Mouse (Mus musculus) layer of hippocampus, postnatal 36 days (tissue): ENCODE measurements around the gene Gm20075. TPM values are rescaled to one million over a fixed set of nuclear protein-coding genes. Genes with fewer than 3 reads are reported as not detected.
"Not testable (repeated sequence)": the region's sequence is repeated elsewhere in the genome, so short reads cannot be mapped to it uniquely, and the experiment has no call there.

Source experiments
- DNase-seq, 2 experiments: peaks; one replicate each; pipeline ENCODE4 v3.0.0; 2022
- total RNA-seq, 2 experiments: library from RNA; stranded (reverse); gene quantifications; 2 replicates each; pipeline ENCODE4 v1.2.3; 2021

The Gm20075 gene
- total RNA-seq, result 10 to 100 TPM; 21.3 to 24.8 TPM

DNA sequence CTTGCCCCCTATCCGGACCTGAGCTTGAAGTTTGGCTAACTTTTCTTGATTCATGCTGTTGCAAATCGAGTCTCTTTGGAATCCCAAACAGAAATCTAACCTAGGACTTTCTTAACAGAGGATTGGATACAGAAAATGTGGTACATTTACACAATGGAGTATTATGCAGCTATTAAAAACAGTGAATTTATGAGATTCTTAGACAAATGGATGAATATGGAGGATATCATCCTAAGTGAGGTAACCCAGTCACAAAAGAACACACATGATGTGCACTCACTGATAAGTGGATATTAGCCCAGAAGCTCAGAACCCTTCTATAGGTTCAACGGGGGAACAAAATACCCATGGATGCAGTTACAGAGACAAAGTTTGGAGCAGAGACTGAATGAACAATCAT is at the start of gene Gm20075:
Gene Gm20075, minus strand, starts transcription at position 101 of the 400 bp plus-strand sequence.
- not testable (repeated sequence) for DNase-seq

DNA sequence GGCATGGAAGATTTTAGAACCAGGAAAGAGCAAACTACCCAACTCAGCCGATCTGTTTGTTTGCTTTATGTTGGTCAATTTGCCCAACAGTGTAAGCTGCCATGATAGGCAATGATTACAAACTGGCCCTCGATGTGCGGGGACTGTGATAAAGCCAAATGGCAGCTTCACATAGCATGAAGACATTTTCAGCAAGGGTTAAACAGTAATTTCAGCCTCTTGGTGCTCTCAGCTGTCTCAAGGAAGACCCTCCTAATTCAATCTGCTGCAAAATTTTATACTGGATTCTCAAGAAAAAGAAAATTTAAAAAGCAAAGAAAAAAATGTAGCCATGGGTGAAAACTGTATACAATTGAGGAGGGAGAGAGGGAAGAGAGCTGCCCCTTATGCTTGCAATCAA is 47.9 kb upstream of the Gm20075 start:
- DNase-seq, result no peak

DNA sequence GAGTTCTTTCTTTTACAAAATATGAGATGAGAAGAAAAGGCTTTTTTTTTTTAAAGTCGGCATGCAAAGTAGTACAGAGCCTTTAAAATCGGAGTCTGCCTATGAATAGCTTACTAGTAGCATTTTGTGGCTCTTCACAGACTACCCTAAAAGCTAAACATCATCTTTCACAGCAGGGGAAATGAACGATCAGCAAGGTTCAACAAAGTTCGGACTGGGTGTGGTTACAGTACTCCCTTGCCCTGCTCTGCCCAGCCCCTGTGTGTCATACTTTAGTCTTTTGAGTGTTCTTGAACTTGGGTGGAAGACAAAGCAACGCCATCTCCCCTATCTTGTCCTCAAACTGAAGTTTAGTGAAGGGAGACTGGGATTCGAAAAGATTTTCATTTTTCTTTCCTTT is 45.5 kb upstream of the Gm20075 start:
- no peak for DNase-seq

DNA sequence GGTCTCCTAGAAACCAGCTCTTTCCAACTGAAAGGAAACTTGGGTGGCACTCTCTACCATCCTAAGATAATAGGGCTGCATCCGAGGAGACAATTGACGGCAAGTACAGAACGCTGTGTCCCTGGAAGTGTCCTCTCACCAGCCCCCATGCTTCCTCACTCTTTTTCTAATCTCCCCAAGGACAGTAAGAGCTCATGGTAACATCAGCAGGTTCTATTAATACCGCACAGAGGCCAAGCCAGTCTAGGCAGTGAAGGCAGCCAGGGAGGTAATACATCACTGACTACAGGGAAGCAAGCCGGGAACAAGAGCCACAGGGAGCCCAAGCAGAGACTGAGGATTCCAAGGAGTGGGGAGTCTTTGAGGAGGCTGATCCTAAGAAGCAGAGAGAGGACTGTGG is 43.8 kb upstream of the Gm20075 start:
- DNase-seq, result no peak

DNA sequence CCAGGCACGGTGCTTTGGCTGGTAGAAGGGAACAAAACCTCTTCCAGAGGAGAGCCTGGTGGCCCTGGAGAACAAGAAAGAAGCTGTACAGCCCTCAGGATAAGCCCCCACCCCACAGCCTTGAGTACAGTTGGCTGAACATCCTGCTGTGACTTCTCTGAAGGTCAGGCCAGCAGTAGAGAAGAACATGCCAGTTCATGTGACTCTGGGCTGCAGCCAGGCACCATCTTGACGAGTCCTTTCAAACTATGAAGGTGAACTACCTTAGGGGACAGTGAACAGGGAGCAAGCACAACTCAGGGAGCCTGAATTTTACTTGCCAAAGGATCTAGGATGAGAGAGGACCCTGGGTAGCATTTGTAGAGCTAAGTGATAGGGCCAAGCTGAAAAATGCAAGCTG is 31.5 kb upstream of the Gm20075 start:
- DNase-seq, result no peak

DNA sequence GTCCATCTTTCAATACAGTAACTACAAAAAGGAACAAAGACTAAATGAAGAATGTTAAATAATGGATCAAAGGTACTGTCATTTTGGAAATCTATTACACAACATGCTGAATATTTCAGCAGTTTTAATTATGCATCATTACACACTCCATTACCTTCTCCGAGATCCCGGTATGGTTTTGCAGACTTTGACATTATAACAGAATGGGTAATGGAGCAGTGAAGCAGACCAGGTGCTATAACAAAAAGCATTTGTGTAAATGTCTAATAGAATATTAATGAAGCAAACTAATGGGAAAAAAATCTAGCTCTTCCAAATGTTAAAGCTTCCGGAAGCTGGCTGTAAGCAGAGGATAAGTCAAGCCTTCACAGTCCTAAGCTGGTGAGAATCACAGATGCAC is 29.6 kb upstream of the Gm20075 start:
- DNase-seq, result no peak

DNA sequence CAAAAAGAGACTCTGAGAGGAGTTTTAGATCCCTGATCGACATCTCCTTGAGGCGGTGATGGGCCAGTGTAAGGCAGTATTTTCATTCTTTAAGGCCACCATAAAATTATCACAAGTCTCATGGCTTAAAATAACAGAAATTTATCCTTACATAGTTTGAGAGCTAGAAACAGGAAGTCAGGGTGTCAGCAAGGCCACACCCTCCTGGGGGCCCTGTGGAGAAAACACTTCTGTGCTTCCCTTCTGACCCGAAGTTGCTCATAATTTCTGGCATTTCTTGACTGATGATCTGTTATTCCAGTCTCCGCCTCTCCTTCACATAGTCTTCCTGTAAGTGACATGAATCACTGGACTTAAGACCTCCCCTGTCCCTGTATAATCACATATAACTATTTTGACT is 25.2 kb upstream of the Gm20075 start:
- no peak for DNase-seq

DNA sequence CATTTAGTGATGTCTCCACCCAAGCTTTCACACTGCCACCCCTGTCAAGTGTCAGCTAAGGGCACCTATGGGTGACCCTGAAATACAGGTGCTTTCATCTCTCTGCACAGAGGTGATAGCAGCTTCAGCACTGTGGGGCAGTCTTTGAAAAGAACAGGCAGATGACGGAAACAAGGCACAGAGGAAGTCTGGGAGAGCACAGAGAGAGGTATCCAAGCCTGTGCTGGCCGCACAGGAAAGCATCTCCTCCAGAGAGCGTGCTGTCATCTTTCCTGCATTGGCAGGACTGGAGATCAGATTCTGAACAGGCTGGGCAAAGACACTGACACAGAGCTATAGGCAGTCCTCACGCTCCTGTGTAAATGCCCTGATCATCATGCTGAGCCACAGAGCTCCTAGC is 9.8 kb upstream of the Gm20075 start:
- no peak for DNase-seq

DNA sequence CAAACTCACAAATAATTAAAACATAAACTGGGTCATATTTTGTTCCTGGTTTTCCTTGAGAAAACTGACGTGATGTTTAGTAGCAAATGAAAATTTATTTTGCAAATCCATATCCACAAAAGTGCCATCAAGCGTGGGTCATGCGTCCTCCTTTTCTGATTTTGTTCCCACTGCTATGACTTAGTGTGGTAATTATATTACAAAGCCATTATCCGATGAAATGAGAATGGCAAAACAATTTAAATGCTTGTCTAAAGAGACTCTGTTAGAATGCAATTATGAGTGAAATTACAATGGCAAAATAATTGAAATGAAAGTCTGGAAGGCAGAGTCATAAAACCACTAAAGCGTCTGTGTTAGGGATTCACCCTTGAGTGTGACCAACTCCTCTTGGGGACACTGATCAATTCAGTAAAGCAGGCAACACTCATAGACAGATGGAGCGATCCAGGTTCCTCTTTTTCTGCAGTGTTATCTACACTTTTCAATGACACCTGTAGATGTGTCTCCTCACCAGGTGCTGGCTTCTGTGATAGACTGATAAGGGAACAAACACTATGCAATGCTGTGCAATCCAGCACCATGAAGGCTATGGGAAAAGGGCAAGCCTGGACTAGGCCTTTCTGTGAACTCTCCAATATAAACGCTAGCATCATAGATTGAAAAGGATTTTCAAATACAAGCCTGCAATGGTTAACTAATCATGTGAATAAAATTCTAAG is 4.6 kb upstream of the Gm20075 start:
- DNase-seq, result no peak

DNA sequence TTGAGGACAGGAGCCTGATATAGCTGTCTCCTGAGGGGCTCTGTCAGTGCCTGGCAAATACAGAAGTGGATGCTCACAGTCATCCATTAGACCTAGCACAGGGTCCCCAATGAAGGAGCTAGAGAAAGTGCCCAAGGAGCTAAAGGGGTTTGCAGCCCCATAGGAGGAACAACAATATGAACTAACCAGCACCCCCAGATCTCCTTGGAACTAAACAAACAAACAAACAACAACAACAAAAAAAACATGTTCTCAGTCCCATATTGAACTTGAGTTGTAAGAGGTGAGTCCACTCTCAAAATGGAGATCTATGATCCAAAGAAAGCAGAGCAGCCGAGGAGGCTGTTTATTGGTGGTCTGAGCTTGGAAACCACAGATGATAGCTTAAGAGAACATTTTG is 578 bp upstream of the Gm20075 start, which contains the start of gene Gm17190:
Gene Gm17190, plus strand, starts transcription at position 301 of the 400 bp plus-strand sequence.
- DNase-seq, result not testable (repeated sequence)

DNA sequence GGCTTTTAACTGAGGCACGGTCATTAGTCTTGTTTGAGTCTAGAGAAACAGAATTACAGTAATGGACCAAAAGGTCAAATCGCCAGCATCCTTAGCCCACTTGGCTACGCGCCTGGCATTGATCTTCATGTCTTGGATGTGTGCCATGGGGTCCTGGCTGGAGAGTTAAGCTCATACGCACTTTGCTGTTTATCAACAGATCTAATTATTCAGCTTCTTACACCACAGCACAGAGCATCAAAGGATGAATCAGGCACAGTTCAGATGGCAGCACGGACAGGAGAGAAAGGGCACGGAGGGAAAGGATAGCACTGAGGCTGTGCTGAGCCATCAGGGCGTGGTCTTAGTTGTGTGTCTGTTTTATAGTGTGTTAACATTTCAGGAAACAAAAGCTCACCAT is 7.6 kb downstream of the Gm20075 start:
- DNase-seq, result no peak

DNA sequence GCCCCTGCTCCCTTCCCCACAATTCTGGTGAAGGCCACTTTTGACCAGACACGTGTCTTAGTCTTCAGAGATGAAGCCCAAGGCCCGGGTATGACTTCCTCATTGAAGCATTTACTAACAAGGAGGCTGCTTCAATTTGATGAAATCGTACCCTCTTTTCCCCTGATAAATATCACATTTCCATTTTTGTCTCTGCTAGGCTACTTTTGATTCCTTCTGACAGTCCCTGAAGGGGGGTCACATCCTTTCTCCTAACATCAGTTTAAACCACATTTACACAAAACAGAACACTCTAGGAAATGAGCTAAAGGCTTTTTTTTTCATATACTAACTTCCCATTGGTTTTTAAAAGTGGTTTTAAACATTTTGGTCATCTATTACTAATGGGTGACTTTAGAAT is 28.4 kb downstream of the Gm20075 start:
- no peak for DNase-seq

DNA sequence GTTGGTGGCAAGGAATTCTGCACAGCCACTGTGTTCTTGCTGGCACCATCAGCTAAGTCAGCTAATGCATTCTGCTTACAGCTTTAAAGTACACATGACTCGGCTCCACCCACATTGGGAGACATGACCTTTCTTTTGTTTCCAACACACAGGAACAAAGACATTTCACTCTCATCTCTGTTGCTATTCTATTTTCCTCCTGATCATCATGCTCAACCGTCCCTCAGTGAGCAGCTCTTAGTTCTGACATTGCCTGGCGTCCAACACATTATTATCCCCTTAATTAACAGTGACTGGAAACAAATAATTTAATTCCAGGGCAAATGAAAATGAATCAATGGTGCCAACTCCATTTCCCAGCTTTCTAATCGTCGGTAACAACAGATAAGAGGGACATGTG is 35.8 kb downstream of the Gm20075 start:
- DNase-seq, result no peak

DNA sequence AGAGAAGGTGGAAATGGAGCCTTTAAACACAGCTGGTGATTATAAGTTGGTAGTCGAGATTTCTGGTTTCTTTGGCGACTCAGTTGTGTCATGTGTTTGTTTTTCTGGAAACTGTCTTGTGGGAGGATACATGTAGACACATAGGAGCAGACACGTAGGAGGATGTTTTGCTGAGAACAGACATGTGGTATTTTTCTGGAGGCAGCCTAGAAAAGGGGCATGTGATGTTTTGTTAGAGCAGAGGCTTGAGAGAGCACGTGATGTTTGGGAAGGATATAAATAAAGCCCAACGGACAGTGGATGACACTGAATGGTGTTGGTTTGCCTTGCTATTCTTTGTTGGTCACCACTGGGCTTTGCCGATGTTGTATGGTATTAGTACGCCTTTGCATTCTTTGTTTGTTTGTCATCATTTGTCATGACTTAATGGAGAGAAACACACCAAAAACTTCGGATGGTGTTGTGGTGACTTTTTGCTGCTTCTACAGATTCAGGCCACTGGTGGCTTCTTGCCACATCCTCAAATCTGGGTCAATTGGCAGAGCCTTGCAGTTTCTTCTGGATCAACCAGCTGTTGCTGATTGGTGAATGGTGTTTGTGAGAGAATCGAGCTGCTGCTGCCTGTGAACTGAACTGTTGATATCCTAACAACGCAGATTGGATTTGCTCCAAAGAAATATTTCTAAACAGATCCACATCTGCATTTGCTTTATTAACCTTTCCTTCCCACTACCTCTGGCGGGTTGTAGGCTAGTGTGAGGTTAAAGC is 40.7 kb downstream of the Gm20075 start:
- no peak for DNase-seq

DNA sequence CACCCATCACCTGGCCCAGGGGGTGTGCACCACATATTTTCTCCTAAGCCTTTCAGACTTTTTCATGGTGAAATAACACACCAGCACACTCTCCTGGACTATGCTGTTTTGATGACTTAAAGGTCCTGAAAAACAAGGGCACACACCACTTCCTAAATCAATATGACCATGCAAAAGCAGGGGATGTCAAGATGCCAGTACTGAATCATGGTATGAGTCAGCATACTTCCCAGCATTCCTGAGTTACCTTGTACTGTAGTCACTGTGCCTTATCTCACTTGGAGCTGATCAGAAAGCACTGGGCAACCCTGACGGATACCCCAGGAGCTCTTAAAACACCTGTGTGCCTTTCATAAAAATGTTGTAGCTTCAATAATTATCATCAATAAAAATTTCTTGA is 41.6 kb downstream of the Gm20075 start:
- DNase-seq, result no peak

DNA sequence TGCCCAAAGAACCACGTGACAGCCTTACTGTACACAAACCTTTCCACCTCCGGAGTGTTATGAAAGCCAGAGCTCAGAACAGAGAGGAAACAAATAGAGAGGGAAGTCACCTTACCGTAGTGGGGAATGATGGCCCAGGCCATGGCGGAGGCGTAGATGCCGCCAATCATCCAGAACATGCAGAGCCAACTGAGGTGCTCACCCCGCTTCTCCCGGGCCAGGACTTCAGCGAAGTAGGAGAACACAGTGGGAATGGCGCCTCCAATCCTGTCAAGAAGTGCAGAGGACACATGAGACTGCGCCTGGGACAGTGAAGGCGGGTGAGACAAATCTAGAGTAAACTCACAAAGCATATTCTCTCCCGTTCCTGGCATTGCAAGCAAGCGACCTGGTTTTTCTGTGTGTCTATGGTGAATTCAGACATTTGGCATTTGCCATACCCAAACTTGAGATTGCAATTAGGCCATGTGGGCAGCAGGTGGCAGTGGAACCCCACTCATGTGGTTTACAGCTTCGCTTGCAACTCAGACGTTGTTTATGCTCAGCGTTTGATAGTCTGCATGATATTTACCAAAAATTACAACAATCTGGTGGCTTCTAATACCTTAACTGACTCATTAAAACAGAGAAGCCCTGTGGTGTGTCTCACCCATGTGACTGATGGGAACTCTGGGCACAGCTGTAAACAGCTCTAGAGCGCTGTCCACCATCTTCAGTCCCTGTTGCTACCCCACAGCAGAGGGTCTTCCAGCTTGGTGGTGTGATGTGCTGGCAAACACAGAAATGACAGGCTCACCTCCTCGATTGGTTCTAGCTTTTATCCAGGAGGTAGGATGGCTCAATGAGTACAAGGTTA is 50.6 kb downstream of the Gm20075 start:
- DNase-seq, result peak; percentile 50 to 67

Other genes with a start within 250 kb of the Gm20075 start
- 10 to 100 TPM; 86.9 to 92.4 TPM for gene Iqgap2, start 189.5 kb downstream of the Gm20075 start, total RNA-seq
- gene Gm17190, start 678 bp upstream of the Gm20075 start, total RNA-seq, result not detected
- gene Sv2c, start 51.2 kb upstream of the Gm20075 start, total RNA-seq, result 10 to 100 TPM; 14.2 to 14.5 TPM